Mouse (Mus musculus) MEL (cell line): ENCODE results near the gene Olfr63. TPM values are rescaled to one million over a fixed set of nuclear protein-coding genes. Genes with fewer than 3 reads are reported as not detected.
"Not testable (repeated sequence)": the region's sequence is repeated elsewhere in the genome, so short reads cannot be mapped to it uniquely, and the experiment has no call there.

ENCODE experiments used
- DNase-seq: peaks from one replicate; pipeline ENCODE4 v3.0.0; 2011; ENCODE audit warnings: low read depth, low spot score
- H3K27ac ChIP-seq: 2 replicates; pipeline ENCODE4 v1.5.1; 2012; ENCODE audit warnings: low read depth, mild to moderate bottlenecking, control low read depth, low read length, moderate library complexity; ENCODE audit not compliant: control insufficient read depth
- H3K27me3 ChIP-seq, 2 experiments: fragments of 150-350 bp in 1 of 2; sonication (generic) in 1 of 2; 2 replicates each; pipeline ENCODE4 v1.6.1; 2012; ENCODE audit warnings: low read length in 2 of 2, mild to moderate bottlenecking in 2 of 2, improper control_type of control experiment in 1 of 2, moderate library complexity in 1 of 2; ENCODE audit not compliant: insufficient read depth in 2 of 2, control insufficient read depth in 1 of 2
- H3K36me3 ChIP-seq, 2 experiments: 2 replicates each; pipeline ENCODE4 v1.6.1; 2012 to 2014; ENCODE audit warnings: low read length in 2 of 2, improper control_type of control experiment in 1 of 2, inconsistent platforms in 1 of 2, mild to moderate bottlenecking in 1 of 2; ENCODE audit not compliant: insufficient read depth in 2 of 2, control insufficient read depth in 1 of 2
- H3K4me1 ChIP-seq, 2 experiments: fragments of 150-350 bp in 1 of 2; sonication (generic) in 1 of 2; 2 replicates each; pipeline ENCODE4 v1.6.1; 2012; ENCODE audit warnings: low read length in 2 of 2, improper control_type of control experiment in 1 of 2, mild to moderate bottlenecking in 1 of 2; ENCODE audit not compliant: insufficient read depth in 2 of 2, control insufficient read depth in 1 of 2
- H3K4me3 ChIP-seq, 2 experiments: fragments of 150-350 bp in 1 of 2; sonication (generic) in 1 of 2; 2 replicates each; pipeline ENCODE4 v1.5.1; 2012; ENCODE audit warnings: low read depth in 2 of 2, low read length in 2 of 2, mild to moderate bottlenecking in 2 of 2, moderate library complexity in 2 of 2, control low read depth in 1 of 2, improper control_type of control experiment in 1 of 2; ENCODE audit not compliant: control insufficient read depth in 1 of 2, insufficient read depth in 1 of 2
- H3K79me2 ChIP-seq: 2 replicates; pipeline ENCODE4 v1.6.1; 2012; ENCODE audit warnings: mild to moderate bottlenecking, low read length, moderate library complexity; ENCODE audit not compliant: control insufficient read depth, poor library complexity, insufficient read depth
- H3K9ac ChIP-seq: 2 replicates; pipeline ENCODE4 v1.6.1; 2012; ENCODE audit warnings: low read depth, mild to moderate bottlenecking, control low read depth, low read length, moderate library complexity; ENCODE audit not compliant: control insufficient read depth, poor library complexity, severe bottlenecking
- H3K9me3 ChIP-seq: fragments of 150-350 bp; sonication (generic); replicated peaks from 2 replicates; pipeline ENCODE4 v1.6.1; 2012; ENCODE audit warnings: mild to moderate bottlenecking, low read length, improper control_type of control experiment, moderate library complexity; ENCODE audit not compliant: insufficient read depth
- MYB ChIP-seq: IDR thresholded peaks from 2 replicates; pipeline ENCODE4 v1.6.1; 2011; ENCODE audit warnings: mild to moderate bottlenecking, low read depth, low read length, improper control_type of control experiment
- NELFE ChIP-seq: IDR thresholded peaks from 2 replicates; pipeline ENCODE4 v1.6.1; 2011; ENCODE audit warnings: low read depth, low read length, improper control_type of control experiment
- RCOR1 ChIP-seq: IDR thresholded peaks from 2 replicates; pipeline ENCODE4 v1.6.1; 2012; ENCODE audit warnings: low read depth, mild to moderate bottlenecking, inconsistent platforms, low read length, improper control_type of control experiment
- TCF12 ChIP-seq: IDR thresholded peaks from 2 replicates; pipeline ENCODE4 v1.6.1; 2014; ENCODE audit warnings: low read depth, mild to moderate bottlenecking, inconsistent platforms, low read length, improper control_type of control experiment, moderate library complexity
- USF2 ChIP-seq, 2 experiments: IDR thresholded peaks; 2 replicates each; pipeline ENCODE4 v1.6.1; 2011 to 2012; ENCODE audit warnings: improper control_type of control experiment in 2 of 2, low read length in 2 of 2, borderline replicate concordance in 1 of 2, inconsistent platforms in 1 of 2, low read depth in 1 of 2, mild to moderate bottlenecking in 1 of 2; ENCODE audit not compliant: insufficient read depth in 1 of 2
- polyA plus RNA-seq, 2 experiments: library from polyadenylated mRNA; stranded (reverse) in 1 of 2; unstranded in 1 of 2; fragments of >175 nt in 1 of 2; fragments of >200 nt in 1 of 2; gene quantifications; 2 replicates each; pipeline versions ENCODE4 v1.2.1 to v1.2.4; 2012; ENCODE audit warnings: low replicate concordance in 2 of 2, low read depth in 1 of 2; ENCODE audit not compliant: insufficient read length in 2 of 2, insufficient read depth in 1 of 2, missing spikeins in 1 of 2
- total RNA-seq: library from RNA; depleted of rRNA; stranded (reverse); fragments of 300-350 nt; gene quantifications from 2 replicates; pipeline ENCODE4 v1.2.3, GENCODE M21; 2012; rRNA removed

Gene Olfr63
- total and polyA plus RNA-seq, 3 experiments, result 0.10 TPM; not detected in 2

GRCm38 (mm10) chr17:33268907-33269306 is 4.4 kb downstream of the Olfr63 start:
- Histone ChIP-seq H3K27me3 (peaks cover 9 to 29% of the 10 kb centered on the region in 2 experiments), H3K9me3 (no peaks in the 10 kb centered on the region), H3K36me3 (no peaks in the 10 kb centered on the region), H3K79me2 (no peaks in the 10 kb centered on the region), H3K27ac (no peak overlapping the region), H3K4me3 (no peak overlapping the region), H3K9ac (no peak overlapping the region), H3K4me1 (no peaks in the 10 kb centered on the region)
- no peak for DNase-seq
- TF ChIP-seq RCOR1 (no peak), TCF12 (no peak), MYB (no peak), NELFE (no peak), USF2 (IDR thresholded peaks at IDR 0.05; ENCODE audit: borderline replicate concordance in 1 of 2, insufficient read depth in 1 of 2, low read depth in 1 of 2, low read length in 2 of 2) (no peak)

- H3K36me3 ChIP-seq, H3K9ac ChIP-seq, H3K27ac ChIP-seq, H3K79me2 ChIP-seq, H3K4me1 ChIP-seq, H3K27me3 ChIP-seq, DNase-seq, H3K9me3 ChIP-seq: not testable (repeated sequence)
- peak within 1 kb of the TSS in 1 of 2 experiments; percentile 26; a peak in 1 of 4 replicates for H3K4me3 ChIP-seq
Observed at GRCm38 (mm10) chr17:33289039-33289875, 24.8 kb downstream of the Olfr63 start, which contains the start of gene Zfp955b. Gene Zfp955b, plus strand, starts transcription at chr17:33289544.

GRCm38 (mm10) chr17:33289876-33290149 is 25.3 kb downstream of the Olfr63 start:
- H3K79me2 ChIP-seq, H3K9ac ChIP-seq, H3K27me3 ChIP-seq, H3K27ac ChIP-seq, H3K36me3 ChIP-seq, H3K9me3 ChIP-seq, DNase-seq, H3K4me1 ChIP-seq: not testable (repeated sequence)
- peak overlapping the region in 1 of 2 experiments; percentile 26; a peak in 1 of 4 replicates for H3K4me3 ChIP-seq

Other genes starting within 250 kb of the Olfr63 start
- 1.4 and 1.5 TPM in 2 replicates for gene Zfp763, start 231.3 kb upstream of the Olfr63 start, total RNA-seq
- gene Zfp763, start 231.3 kb upstream of the Olfr63 start, polyA plus RNA-seq, result 1 to 10 TPM in 1 of 2 experiments, not detected in 1; 1.3 TPM
- gene 4921501E09Rik, start 196.6 kb upstream of the Olfr63 start, total RNA-seq, result not detected in 2 replicates
- not detected for gene 4921501E09Rik, start 196.6 kb upstream of the Olfr63 start, polyA plus RNA-seq
- 1.6 and 1.7 TPM in 2 replicates for gene Zfp563, start 175.4 kb upstream of the Olfr63 start, total RNA-seq
- gene Zfp563, start 175.4 kb upstream of the Olfr63 start, polyA plus RNA-seq, result under 1 TPM in 1 of 2 experiments, not detected in 1; 0.95 TPM
- not detected in 2 replicates for gene Morc2b, start 125.0 kb upstream of the Olfr63 start, total RNA-seq
- gene Morc2b, start 125.0 kb upstream of the Olfr63 start, polyA plus RNA-seq, result not detected
- not detected in 2 replicates for gene Olfr55, start 96.2 kb upstream of the Olfr63 start, total RNA-seq
- gene Olfr55, start 96.2 kb upstream of the Olfr63 start, polyA plus RNA-seq, result not detected
- gene Olfr239, start 73.4 kb upstream of the Olfr63 start, total RNA-seq, result not detected in 2 replicates
- gene Olfr239, start 73.4 kb upstream of the Olfr63 start, polyA plus RNA-seq, result not detected
- not detected in 2 replicates for gene Olfr1564, start 43.0 kb upstream of the Olfr63 start, total RNA-seq
- under 1 TPM in 1 of 2 experiments, not detected in 1; 0.08 TPM for gene Olfr1564, start 43.0 kb upstream of the Olfr63 start, polyA plus RNA-seq
- 8.5 and 9.7 TPM in 2 replicates for gene Zfp955a, start 9.5 kb upstream of the Olfr63 start, total RNA-seq
- gene Zfp955a, start 9.5 kb upstream of the Olfr63 start, polyA plus RNA-seq, result 1 to 10 TPM in 1 of 2 experiments, not detected in 1; 6.2 TPM
- 6.7 and 7.7 TPM in 2 replicates for gene Zfp955b, start 24.9 kb downstream of the Olfr63 start, total RNA-seq
- gene Zfp955b, start 24.9 kb downstream of the Olfr63 start, polyA plus RNA-seq, result 10 to 100 TPM in 1 of 2 experiments, not detected in 1; 12.2 TPM
- gene Zfp81, start 94.2 kb downstream of the Olfr63 start, total RNA-seq, result 7.6 and 8.4 TPM in 2 replicates
- 1 to 10 TPM in 1 of 2 experiments, not detected in 1; 5.2 TPM for gene Zfp81, start 94.2 kb downstream of the Olfr63 start, polyA plus RNA-seq
- 6.1 and 8.3 TPM in 2 replicates for gene Zfp101, start 130.0 kb downstream of the Olfr63 start, total RNA-seq
- 1 to 10 TPM in 1 of 2 experiments, not detected in 1; 7.6 TPM for gene Zfp101, start 130.0 kb downstream of the Olfr63 start, polyA plus RNA-seq
- gene Actl9, start 168.2 kb downstream of the Olfr63 start, total RNA-seq, result not detected in 2 replicates
- gene Actl9, start 168.2 kb downstream of the Olfr63 start, polyA plus RNA-seq, result not detected